Mouse (Mus musculus): Measurements from ENCODE around the gene Ddx46.

GRCm38 (mm10) chr13:55601611-55602010, 33.2 kb upstream of the Ddx46 start:
- peak; percentile 94 for TF ChIP-seq CTCF (IDR thresholded peaks at IDR 0.05; ENCODE audit: low read depth)
- no peak for TF ChIP-seq EP300 (IDR thresholded peaks at IDR 0.05; ENCODE audit: low read depth)

Measured in liver, postnatal 0 days (tissue).